Mouse (Mus musculus): Measurements from ENCODE around the gene 9430097D07Rik. TPM values are rescaled to one million over a fixed set of nuclear protein-coding genes. Genes with fewer than 3 reads are reported as not detected.
A peak's percentile ranks its signal among the peaks of the same experiment; 100 is the strongest.

9430097D07Rik gene
- total and polyA plus RNA-seq, 2 experiments = not detected

GRCm38 (mm10) chr2:32608141-32608777 is 32.8 kb upstream of the 9430097D07Rik start:
- Histone ChIP-seq H3K9ac (ENCODE audit: low read depth, low read length) (peak overlapping the region; percentile 63), H3K36me3 (ENCODE audit: control insufficient read depth, insufficient read depth, low read length) (no peaks in the 10 kb centered on the region), H3K4me1 (ENCODE audit: control insufficient read depth, insufficient read depth, low read length) (peaks cover 16% of the 10 kb centered on the region), H3K4me3 (ENCODE audit: insufficient read depth, low read depth, low read length) (peak overlapping the region; percentile 37), H3K27ac (replicated peaks; ENCODE audit: insufficient read depth, low read depth, low read length) (peak overlapping the region; percentile 88), H3K79me2 (ENCODE audit: control insufficient read depth, insufficient read depth, low read length) (no peaks in the 10 kb centered on the region; the same call in 1 of the 2 replicates), H3K27me3 (ENCODE audit: control insufficient read depth, insufficient read depth, low read length) (no peaks in the 10 kb centered on the region)
- no peak for TF ChIP-seq CTCF (IDR thresholded peaks at IDR 0.05; ENCODE audit: low read depth, low read length)
- 0 out of 2 replicates have a peak, but pooled peaks have one; percentile 15 for TF ChIP-seq POLR2A (IDR thresholded peaks at IDR 0.05; ENCODE audit: extremely low read depth, insufficient read depth, low read length)
- WGBS = 2% methylated on average over 25 of the region's 25 CpGs
- peak; percentile 88 for DNase-seq (ENCODE audit: extremely low read depth, low read depth, low spot score)

- H3K27ac ChIP-seq (replicated peaks; ENCODE audit: insufficient read depth, low read depth, low read length) = peak overlapping the region; percentile 26
- TF ChIP-seq POLR2A (IDR thresholded peaks at IDR 0.05; ENCODE audit: extremely low read depth, insufficient read depth, low read length) (no peak), CTCF (IDR thresholded peaks at IDR 0.05; ENCODE audit: low read depth, low read length) (no peak)
- peaks cover 16% of the 10 kb centered on the region for H3K4me1 ChIP-seq (ENCODE audit: control insufficient read depth, insufficient read depth, low read length)
- H3K36me3 ChIP-seq (ENCODE audit: control insufficient read depth, insufficient read depth, low read length) = no peaks in the 10 kb centered on the region
- no peaks in the 10 kb centered on the region; the same call in 1 of the 2 replicates for H3K79me2 ChIP-seq (ENCODE audit: control insufficient read depth, insufficient read depth, low read length)
- DNase-seq (ENCODE audit: extremely low read depth, low read depth, low spot score) = peak; percentile 64
- no peaks in the 10 kb centered on the region for H3K27me3 ChIP-seq (ENCODE audit: control insufficient read depth, insufficient read depth, low read length)
- peak overlapping the region; percentile 79 for H3K4me3 ChIP-seq (ENCODE audit: insufficient read depth, low read depth, low read length)
- peak overlapping the region; percentile 85 for H3K9ac ChIP-seq (ENCODE audit: low read depth, low read length)
- WGBS = 4% methylated on average over 34 of the region's 34 CpGs
Observed at GRCm38 (mm10) chr2:32607262-32607947, 31.9 kb upstream of the 9430097D07Rik start.

GRCm38 (mm10) chr2:32606161-32607142 is 31.0 kb upstream of the 9430097D07Rik start:
- Histone ChIP-seq H3K27ac (replicated peaks; ENCODE audit: insufficient read depth, low read depth, low read length) (no peak overlapping the region), H3K27me3 (ENCODE audit: control insufficient read depth, insufficient read depth, low read length) (no peaks in the 10 kb centered on the region), H3K9ac (ENCODE audit: low read depth, low read length) (peak overlapping the region; percentile 85), H3K79me2 (ENCODE audit: control insufficient read depth, insufficient read depth, low read length) (no peaks in the 10 kb centered on the region; the same call in 1 of the 2 replicates), H3K4me1 (ENCODE audit: control insufficient read depth, insufficient read depth, low read length) (peaks cover 16% of the 10 kb centered on the region), H3K36me3 (ENCODE audit: control insufficient read depth, insufficient read depth, low read length) (no peaks in the 10 kb centered on the region), H3K4me3 (ENCODE audit: insufficient read depth, low read depth, low read length) (peak overlapping the region; percentile 79)
- WGBS = 14% methylated on average over 54 of the region's 55 CpGs
- TF ChIP-seq CTCF (IDR thresholded peaks at IDR 0.05; ENCODE audit: low read depth, low read length) (peak; percentile 58), POLR2A (IDR thresholded peaks at IDR 0.05; ENCODE audit: extremely low read depth, insufficient read depth, low read length) (0 out of 2 replicates have a peak, but pooled peaks have one; percentile 8)
- peak; percentile 49 for DNase-seq (ENCODE audit: extremely low read depth, low read depth, low spot score)

- WGBS = 59% methylated on average over 10 of the region's 10 CpGs
- Histone ChIP-seq H3K4me3 (ENCODE audit: insufficient read depth, low read depth, low read length) (no peak overlapping the region), H3K4me1 (ENCODE audit: control insufficient read depth, insufficient read depth, low read length) (peaks cover 6% of the 10 kb centered on the region; the same call in 1 of the 2 replicates), H3K27me3 (ENCODE audit: control insufficient read depth, insufficient read depth, low read length) (no peaks in the 10 kb centered on the region), H3K79me2 (ENCODE audit: control insufficient read depth, insufficient read depth, low read length) (no peaks in the 10 kb centered on the region), H3K36me3 (ENCODE audit: control insufficient read depth, insufficient read depth, low read length) (no peaks in the 10 kb centered on the region), H3K9ac (ENCODE audit: low read depth, low read length) (no peak overlapping the region), H3K27ac (replicated peaks; ENCODE audit: insufficient read depth, low read depth, low read length) (no peak overlapping the region)
- TF ChIP-seq CTCF (IDR thresholded peaks at IDR 0.05; ENCODE audit: low read depth, low read length) = no peak
- no peak for TF ChIP-seq POLR2A (IDR thresholded peaks at IDR 0.05; ENCODE audit: extremely low read depth, insufficient read depth, low read length)
- DNase-seq (ENCODE audit: extremely low read depth, low read depth, low spot score) = no peak
Observed at GRCm38 (mm10) chr2:32604631-32605030, 29.1 kb upstream of the 9430097D07Rik start.

- TF ChIP-seq POLR2A (IDR thresholded peaks at IDR 0.05; ENCODE audit: extremely low read depth, insufficient read depth, low read length) = no peak
- TF ChIP-seq CTCF (IDR thresholded peaks at IDR 0.05; ENCODE audit: low read depth, low read length) = peak; percentile 97
- Histone ChIP-seq H3K36me3 (ENCODE audit: control insufficient read depth, insufficient read depth, low read length) (no peaks in the 10 kb centered on the region), H3K27ac (replicated peaks; ENCODE audit: insufficient read depth, low read depth, low read length) (no peak overlapping the region), H3K27me3 (ENCODE audit: control insufficient read depth, insufficient read depth, low read length) (no peaks in the 10 kb centered on the region), H3K4me1 (ENCODE audit: control insufficient read depth, insufficient read depth, low read length) (peaks cover 3% of the 10 kb centered on the region; the same call in 1 of the 2 replicates), H3K9ac (ENCODE audit: low read depth, low read length) (no peak overlapping the region), H3K79me2 (ENCODE audit: control insufficient read depth, insufficient read depth, low read length) (no peaks in the 10 kb centered on the region), H3K4me3 (ENCODE audit: insufficient read depth, low read depth, low read length) (0 out of 2 replicates have a peak overlapping the region, but pooled peaks have one; percentile 18)
- peak; percentile 59 for DNase-seq (ENCODE audit: extremely low read depth, low read depth, low spot score)
- 5% methylated on average over 11 of the region's 11 CpGs for WGBS
Observed at GRCm38 (mm10) chr2:32602600-32603054, 27.1 kb upstream of the 9430097D07Rik start.

Data from liver, adult 2 months (tissue).